Mouse (Mus musculus) cerebellum, postnatal 36 days (tissue): Measurements from ENCODE around the gene Pdzd7.
"Not testable (repeated sequence)": the region's sequence is repeated elsewhere in the genome, so short reads cannot be mapped to it uniquely, and the experiment has no call there.

ENCODE experiments used
- DNase-seq, 2 experiments: peaks; one replicate each; pipeline ENCODE4 v3.0.0; 2021 to 2022; ENCODE audit warnings: mixed read lengths in 2 of 2

Gene Pdzd7

GRCm38 (mm10) chr19:45058113-45058839, 12.8 kb upstream of the Pdzd7 start:
- DNase-seq: peak; percentile 87 to 92

DNA sequence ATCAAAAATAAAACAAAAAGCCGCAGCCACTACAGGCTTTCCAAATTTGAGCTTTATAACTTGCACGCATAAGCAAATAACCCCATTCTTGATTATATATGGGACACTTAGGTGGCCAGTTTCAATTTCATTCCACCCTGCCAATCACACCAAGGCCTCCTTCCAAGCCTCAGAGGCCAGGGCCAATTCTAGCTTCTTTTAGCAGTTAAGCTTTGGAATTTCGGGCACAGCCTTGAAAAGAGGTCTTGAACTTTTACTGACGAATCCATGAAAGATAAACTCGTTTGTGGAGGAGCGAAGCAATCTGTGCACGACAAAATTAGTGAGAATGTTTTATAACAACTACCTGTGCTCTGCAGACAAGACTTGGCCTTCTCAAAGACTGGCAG, 12.2 kb upstream of the Pdzd7 start:
- no peak for DNase-seq

DNA sequence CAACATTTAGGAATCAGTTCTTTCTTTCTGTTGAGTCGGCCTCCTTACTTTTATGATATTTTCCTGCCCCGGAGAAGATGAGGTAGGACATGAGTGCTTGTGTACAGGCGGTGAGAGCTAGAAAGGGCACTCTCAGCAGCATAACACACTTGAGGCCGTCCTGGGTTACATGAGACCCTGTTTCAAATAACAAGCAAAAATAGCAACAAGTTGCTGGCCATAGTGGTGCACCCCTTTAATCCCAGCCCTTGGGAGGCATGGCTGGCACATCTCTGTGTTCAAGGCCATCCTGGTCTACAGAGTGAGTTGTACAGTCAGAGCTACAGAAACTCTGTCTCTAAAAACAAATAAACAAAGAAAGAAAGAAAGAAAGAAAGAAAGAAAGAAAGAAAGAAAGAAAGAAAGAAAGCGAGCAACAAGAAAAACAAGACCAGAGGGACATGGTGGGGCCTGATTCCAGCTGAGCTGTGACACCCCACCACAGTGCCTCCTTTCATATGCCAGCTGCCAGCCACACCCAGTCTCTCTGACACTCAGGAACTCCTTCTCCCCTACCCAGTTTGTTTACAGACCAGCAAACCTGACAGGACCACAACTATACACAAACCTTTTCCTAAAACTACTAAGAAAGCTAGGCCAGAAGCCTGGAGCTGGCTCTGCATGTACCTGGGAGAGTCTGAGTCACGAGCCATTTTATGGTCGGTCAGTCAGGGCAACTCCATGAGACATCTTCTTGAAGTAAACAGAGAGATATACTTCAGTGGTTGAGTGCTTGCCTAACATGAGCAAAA, 11.6 kb upstream of the Pdzd7 start:
- no peak for DNase-seq

DNA sequence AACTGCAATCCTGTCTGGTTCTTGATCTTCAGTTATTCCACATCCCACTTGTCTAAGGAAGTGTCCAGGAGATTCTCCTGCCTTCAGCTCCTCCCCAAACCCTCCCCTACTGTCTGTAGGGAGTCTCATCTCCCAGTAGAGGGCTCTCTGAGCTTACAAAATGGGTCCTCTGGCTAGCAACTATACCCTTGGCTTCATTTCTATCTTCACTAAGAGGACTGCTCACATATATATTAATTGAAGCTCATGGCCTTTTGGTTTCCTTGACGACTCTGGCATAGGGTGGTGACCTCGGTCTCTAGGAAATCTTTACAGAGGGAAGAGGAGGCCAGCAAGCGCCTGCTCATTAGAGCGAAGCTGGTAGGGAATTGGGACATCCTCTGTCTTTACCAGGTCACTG, 10.8 kb upstream of the Pdzd7 start:
- peak in 1 of 2 experiments; percentile 23 for DNase-seq

DNA sequence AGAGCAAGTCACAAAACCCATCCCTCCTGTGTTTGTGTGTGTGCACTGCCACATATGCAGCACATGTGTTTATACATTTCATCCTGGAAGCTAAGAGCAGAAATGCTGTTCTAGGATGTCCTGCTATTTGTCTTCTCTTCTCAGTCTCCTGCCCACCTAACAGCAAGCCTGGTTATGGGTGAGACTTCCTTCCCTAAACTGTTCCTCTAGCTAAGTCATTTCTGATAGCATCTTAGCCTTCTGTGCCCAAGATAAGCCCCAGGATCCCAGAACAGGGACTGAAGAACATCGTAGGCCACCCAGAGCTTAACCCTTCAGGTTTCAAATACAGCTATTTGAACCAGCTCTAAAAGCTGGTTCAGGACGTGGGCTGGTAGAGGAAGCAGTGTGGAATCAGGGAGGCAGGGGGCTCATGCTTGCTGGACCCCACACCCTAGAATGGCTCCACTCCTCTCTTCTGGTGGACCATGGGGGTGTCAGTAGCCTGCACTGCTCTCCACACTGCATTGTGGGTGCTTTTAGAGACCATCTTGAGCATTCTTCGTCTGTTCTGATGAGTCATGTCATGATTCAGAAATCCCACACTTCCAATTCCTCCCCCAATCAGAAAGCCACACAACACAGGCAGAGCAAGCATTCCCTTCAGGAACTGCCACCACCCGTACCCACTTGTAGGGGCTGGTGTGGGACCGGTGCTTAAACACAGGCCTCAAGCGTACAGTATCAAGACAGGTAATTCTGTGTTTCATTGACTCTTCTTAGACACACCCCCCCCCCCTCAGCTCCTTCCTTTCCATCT, 9.6 kb upstream of the Pdzd7 start:
- DNase-seq: no peak

GRCm38 (mm10) chr19:45053451-45053850, 7.9 kb upstream of the Pdzd7 start:
- no peak for DNase-seq

GRCm38 (mm10) chr19:45049523-45049922, 4.0 kb upstream of the Pdzd7 start:
- no peak for DNase-seq

DNA sequence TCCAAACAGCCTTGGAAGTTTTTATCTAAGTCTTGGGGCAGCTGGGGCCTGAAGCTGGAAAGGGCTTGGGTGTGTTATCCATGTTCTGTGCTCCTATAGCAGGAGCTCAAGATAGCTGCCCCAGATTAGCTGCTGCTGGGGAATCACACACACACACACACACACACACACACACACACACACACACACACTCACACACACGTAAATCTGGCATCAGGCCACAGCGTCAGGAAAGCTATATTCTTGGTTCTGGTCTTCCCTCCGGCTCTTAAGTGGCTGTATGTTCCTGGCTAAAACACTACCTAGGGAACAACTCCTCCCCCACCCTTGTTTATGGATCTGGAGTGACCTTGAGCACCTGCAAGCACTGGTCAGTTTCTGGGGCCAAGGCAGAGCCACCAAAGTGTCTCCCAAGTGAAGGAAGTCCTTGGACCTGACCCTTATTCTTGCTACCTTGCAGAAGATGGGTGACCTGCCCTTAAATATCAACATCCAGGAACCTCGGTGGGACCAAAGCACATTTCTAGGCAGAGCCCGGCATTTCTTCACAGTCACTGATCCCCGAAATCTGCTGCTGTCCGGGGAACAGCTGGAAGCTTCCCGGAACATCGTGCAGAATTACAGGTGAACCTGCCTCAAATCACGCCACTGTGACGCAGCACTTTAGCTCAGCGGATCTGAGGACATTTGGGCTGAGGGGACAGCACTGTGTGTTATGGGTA, 3.3 kb upstream of the Pdzd7 start:
- no peak for DNase-seq

DNA sequence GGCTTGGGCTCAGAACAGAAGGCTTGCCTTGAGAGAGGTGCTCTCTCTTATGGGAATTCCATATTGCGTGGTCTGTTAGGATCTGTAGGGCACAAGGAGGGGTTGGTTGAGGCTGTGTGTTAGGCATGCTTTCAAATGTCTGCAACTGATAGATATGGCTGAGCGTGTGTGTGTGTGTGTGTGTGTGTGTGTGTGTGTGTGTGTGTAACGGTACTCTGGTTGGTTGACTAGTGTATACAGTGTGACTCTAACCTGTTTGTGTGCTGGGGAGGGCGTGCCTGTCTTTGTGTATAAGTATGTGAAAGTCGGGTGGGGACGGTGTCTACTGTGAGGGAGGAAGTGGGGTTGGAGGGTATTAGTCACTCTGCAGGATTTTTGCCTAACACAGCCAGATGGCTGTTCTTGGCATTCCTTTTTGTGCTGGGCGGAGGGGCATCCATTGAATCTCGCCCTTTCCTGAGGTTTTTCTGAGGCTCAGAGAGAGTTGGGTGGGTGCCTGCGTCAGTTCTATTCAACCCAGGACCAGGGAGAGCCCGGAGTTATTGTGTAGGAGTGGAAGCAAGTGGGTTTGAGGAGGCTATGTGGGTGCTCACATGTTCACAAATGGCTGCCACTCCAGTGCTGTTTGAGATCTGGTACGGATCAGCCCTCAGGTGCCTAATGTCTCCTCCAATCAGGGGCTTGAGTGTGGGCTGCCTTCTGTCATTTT, 2.6 kb upstream of the Pdzd7 start:
- peak; percentile 49 to 60 for DNase-seq

GRCm38 (mm10) chr19:45047417-45047934, 2.0 kb upstream of the Pdzd7 start, which contains the start of gene Sfxn3:
TSS of gene Sfxn3 (plus strand) at chr19:45047503.
- peak; percentile 94 for DNase-seq

GRCm38 (mm10) chr19:45046523-45047321, 1.2 kb upstream of the Pdzd7 start:
- DNase-seq: peak; percentile 97

GRCm38 (mm10) chr19:45045236-45045635, 281 bp downstream of the Pdzd7 start:
- no peak for DNase-seq

DNA sequence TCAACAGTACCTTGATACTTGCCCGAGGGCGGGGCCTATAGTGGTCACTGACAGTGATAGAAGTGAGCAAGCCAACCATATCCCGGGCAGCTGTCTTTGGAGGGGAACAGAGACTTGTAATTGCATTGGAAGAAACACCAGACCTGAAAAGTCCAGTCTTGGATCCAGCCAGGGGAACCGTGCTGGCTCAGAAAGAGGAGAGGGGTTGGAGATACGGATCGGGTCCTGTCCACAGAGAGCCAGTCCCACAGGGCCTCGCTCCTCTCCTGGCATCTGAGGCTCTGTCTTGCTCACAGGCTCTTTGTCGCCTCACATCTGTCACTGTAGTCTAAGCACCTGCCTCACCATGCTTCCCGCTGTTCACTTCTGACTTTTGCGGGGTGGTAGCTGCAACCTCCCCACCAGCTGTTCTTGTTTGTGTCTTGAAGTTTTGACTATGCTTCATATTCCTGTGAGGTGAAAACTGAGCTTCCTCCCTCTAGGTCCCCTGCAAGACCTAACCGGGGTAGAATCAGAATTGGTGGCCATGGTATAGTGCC, 1.1 kb downstream of the Pdzd7 start:
- no peak for DNase-seq

GRCm38 (mm10) chr19:45040214-45040613, 5.3 kb downstream of the Pdzd7 start:
- no peak for DNase-seq

DNA sequence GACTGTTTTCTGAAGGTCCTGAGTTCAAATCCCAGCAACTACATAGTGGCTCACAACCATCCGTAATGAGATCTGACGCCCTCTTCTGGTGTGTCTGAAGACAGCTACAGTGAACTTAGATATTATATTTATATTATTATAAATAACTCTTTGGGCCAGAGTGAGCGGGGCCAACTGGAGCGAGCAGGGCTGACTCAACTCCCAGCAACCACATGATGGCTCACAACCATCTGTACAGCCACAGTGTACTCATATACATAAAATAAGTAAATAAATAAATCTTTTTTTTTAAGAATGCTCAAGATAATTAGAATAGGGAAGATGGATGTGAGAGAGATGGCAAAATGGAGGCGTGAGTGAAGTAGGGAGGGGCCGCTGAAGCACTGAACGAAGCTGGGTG, 7.3 kb downstream of the Pdzd7 start:
- not testable (repeated sequence) for DNase-seq

- peak in 1 of 2 experiments; percentile 52 for DNase-seq
Measured at GRCm38 (mm10) chr19:45036867-45037266, 8.7 kb downstream of the Pdzd7 start.

DNA sequence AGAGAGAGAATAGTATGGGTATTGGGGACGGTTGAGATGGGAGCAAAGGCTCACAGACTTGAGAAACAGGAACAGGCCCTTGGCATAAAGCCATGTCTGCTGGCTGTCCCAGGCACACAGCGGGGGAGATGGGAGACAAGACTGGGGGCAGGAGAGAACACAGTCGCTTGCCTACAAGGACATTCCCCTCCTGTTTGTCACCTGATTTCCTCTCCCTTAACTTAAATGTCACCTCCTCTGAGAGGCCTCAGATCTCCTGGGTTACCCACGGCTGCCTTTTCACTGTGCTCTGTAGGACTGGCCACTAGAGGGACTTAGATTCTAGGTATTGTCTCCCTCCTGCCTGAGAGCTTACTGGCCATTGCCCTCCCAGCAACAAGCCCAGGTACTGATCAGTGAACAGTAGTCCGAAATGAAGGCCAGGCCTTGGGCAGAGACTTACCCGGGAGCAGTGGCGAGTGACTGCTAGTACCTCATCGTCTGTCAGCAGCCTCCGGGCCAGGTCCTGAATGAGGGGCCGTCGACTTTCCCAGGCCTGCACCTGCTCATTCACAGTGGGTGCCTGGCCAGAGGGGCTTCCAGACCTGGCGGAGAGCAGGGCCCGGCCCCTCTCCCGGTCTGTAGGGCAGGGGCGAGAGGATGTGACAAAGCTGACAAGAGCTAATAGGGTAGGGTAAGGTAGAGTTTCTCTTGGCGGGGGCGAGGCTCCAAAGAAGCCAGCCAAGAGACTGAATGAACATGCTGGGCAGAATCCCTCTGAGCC, 12.8 kb downstream of the Pdzd7 start:
- DNase-seq: peak; percentile 32 to 40

- peak; percentile 82 to 86 for DNase-seq
Measured at GRCm38 (mm10) chr19:45031780-45032179, 13.7 kb downstream of the Pdzd7 start.
